Mouse (Mus musculus): ENCODE data around the gene Rapgef1. TPM values are rescaled to one million over a fixed set of nuclear protein-coding genes. Genes with fewer than 3 reads are reported as not detected.
A peak's percentile ranks its signal among the peaks of the same experiment; 100 is the strongest.
"Not testable (repeated sequence)": the region's sequence is repeated elsewhere in the genome, so short reads cannot be mapped to it uniquely, and the experiment has no call there.

Rapgef1 gene
- polyA plus RNA-seq, 1 experiment from 2014 or later: 17.0 TPM

- peaks cover 75% of the 10 kb centered on the region for H3K27me3 ChIP-seq
- 73% methylated on average over 4 of the region's 4 CpGs for WGBS
Measured at GRCm38 (mm10) chr2:29748499-29748898, 129.0 kb downstream of the Rapgef1 start.

GRCm38 (mm10) chr2:29751497-29751896 is 132.0 kb downstream of the Rapgef1 start, which contains the start of gene Gm13420:
TSS of gene Gm13420 (minus strand) at chr2:29751685.
- peak within 1 kb of the TSS; percentile 26 for H3K4me2 ChIP-seq (replicated peaks)
- no peak within 1 kb of the TSS for H3K27ac ChIP-seq (replicated peaks)
- 7% methylated on average over 28 of the region's 28 CpGs for WGBS
- H3K27me3 ChIP-seq: peaks cover 61% of the 10 kb centered on the region
- ATAC-seq (ENCODE audit: insufficient number of reproducible peaks, low FRiP score, low TSS enrichment, low read depth): no peak
- H3K36me3 ChIP-seq: no peaks in the 10 kb centered on the region
- H3K9me3 ChIP-seq (replicated peaks): no peaks in the 10 kb centered on the region
- H3K4me3 ChIP-seq (replicated peaks): no peak within 1 kb of the TSS
- no peak within 1 kb of the TSS for H3K9ac ChIP-seq
- peaks cover 17% of the 10 kb centered on the region for H3K4me1 ChIP-seq

More at GRCm38 (mm10) chr2:29748499-29748898, 129.0 kb downstream of the Rapgef1 start:
- Histone ChIP-seq H3K4me2 (replicated peaks) (no peak overlapping the region), H3K4me1 (peaks cover 17% of the 10 kb centered on the region), H3K36me3 (no peaks in the 10 kb centered on the region), H3K4me3 (replicated peaks) (no peak overlapping the region), H3K9me3 (replicated peaks) (no peaks in the 10 kb centered on the region), H3K27ac (replicated peaks) (no peak overlapping the region), H3K9ac (no peak overlapping the region)
- ATAC-seq (ENCODE audit: insufficient number of reproducible peaks, low FRiP score, low TSS enrichment, low read depth): no peak

GRCm38 (mm10) chr2:29752397-29752796 is 132.9 kb downstream of the Rapgef1 start:
- no peaks in the 10 kb centered on the region for H3K36me3 ChIP-seq

GRCm38 (mm10) chr2:29755693-29756092 is 136.2 kb downstream of the Rapgef1 start:
- Histone ChIP-seq H3K27ac (replicated peaks) (no peak overlapping the region), H3K4me3 (replicated peaks) (no peak overlapping the region), H3K36me3 (no peaks in the 10 kb centered on the region), H3K4me1 (peaks cover 10% of the 10 kb centered on the region), H3K27me3 (peaks cover 27% of the 10 kb centered on the region), H3K9me3 (replicated peaks) (no peaks in the 10 kb centered on the region), H3K9ac (no peak overlapping the region), H3K4me2 (replicated peaks) (no peak overlapping the region)
- ATAC-seq (ENCODE audit: insufficient number of reproducible peaks, low FRiP score, low TSS enrichment, low read depth): no peak

More at GRCm38 (mm10) chr2:29752397-29752796, 132.9 kb downstream of the Rapgef1 start:
- Histone ChIP-seq H3K4me3 (replicated peaks) (no peak overlapping the region), H3K27ac (replicated peaks) (no peak overlapping the region), H3K4me2 (replicated peaks) (no peak overlapping the region), H3K27me3 (peaks cover 52% of the 10 kb centered on the region), H3K4me1 (peaks cover 13% of the 10 kb centered on the region), H3K9ac (no peak overlapping the region), H3K9me3 (replicated peaks) (no peaks in the 10 kb centered on the region)
- WGBS: 89% methylated on average over 5 of the region's 5 CpGs
- ATAC-seq (ENCODE audit: insufficient number of reproducible peaks, low FRiP score, low TSS enrichment, low read depth): no peak

GRCm38 (mm10) chr2:29764831-29765230 is 145.3 kb downstream of the Rapgef1 start:
- no peak for ATAC-seq (ENCODE audit: insufficient number of reproducible peaks, low FRiP score, low TSS enrichment, low read depth)
- 0% methylated on average over 1 of the region's 1 CpGs for WGBS
- H3K4me2 ChIP-seq (replicated peaks): no peak overlapping the region

GRCm38 (mm10) chr2:29767976-29768709 is 148.6 kb downstream of the Rapgef1 start:
- Histone ChIP-seq H3K9me3 (replicated peaks) (no peaks in the 10 kb centered on the region), H3K4me3 (replicated peaks) (no peak overlapping the region), H3K36me3 (0 out of 2 replicates have a peak, but pooled peaks cover 3% of the 10 kb centered on the region), H3K4me2 (replicated peaks) (no peak overlapping the region), H3K27ac (replicated peaks) (peak overlapping the region; percentile 61), H3K9ac (no peak overlapping the region), H3K27me3 (no peaks in the 10 kb centered on the region), H3K4me1 (no peaks in the 10 kb centered on the region)
- 46% methylated on average over 11 of the region's 11 CpGs for WGBS
- ATAC-seq (ENCODE audit: insufficient number of reproducible peaks, low FRiP score, low TSS enrichment, low read depth): no peak

More at GRCm38 (mm10) chr2:29764831-29765230, 145.3 kb downstream of the Rapgef1 start:
- H3K4me3 ChIP-seq (replicated peaks): no peak overlapping the region
- H3K9me3 ChIP-seq (replicated peaks): no peaks in the 10 kb centered on the region
- H3K9ac ChIP-seq: no peak overlapping the region
- no peak overlapping the region for H3K27ac ChIP-seq (replicated peaks)
- H3K4me1 ChIP-seq: no peaks in the 10 kb centered on the region
- H3K27me3 ChIP-seq: no peaks in the 10 kb centered on the region
- H3K36me3 ChIP-seq: no peaks in the 10 kb centered on the region

GRCm38 (mm10) chr2:29768901-29769300 is 149.4 kb downstream of the Rapgef1 start:
- Histone ChIP-seq H3K9ac (no peak overlapping the region), H3K4me1 (no peaks in the 10 kb centered on the region), H3K36me3 (0 out of 2 replicates have a peak, but pooled peaks cover 5% of the 10 kb centered on the region), H3K27ac (replicated peaks) (no peak overlapping the region), H3K4me3 (replicated peaks) (no peak overlapping the region), H3K27me3 (no peaks in the 10 kb centered on the region), H3K4me2 (replicated peaks) (no peak overlapping the region), H3K9me3 (replicated peaks) (no peaks in the 10 kb centered on the region)
- WGBS: 59% methylated on average over 9 of the region's 9 CpGs
- ATAC-seq (ENCODE audit: insufficient number of reproducible peaks, low FRiP score, low TSS enrichment, low read depth): no peak

- H3K36me3 ChIP-seq: 0 out of 2 replicates have a peak, but pooled peaks cover 5% of the 10 kb centered on the region
- no peak overlapping the region for H3K4me2 ChIP-seq (replicated peaks)
- no peak overlapping the region for H3K9ac ChIP-seq
- no peaks in the 10 kb centered on the region for H3K4me1 ChIP-seq
- H3K4me3 ChIP-seq (replicated peaks): no peak overlapping the region
- H3K27ac ChIP-seq (replicated peaks): no peak overlapping the region
- no peaks in the 10 kb centered on the region for H3K9me3 ChIP-seq (replicated peaks)
- H3K27me3 ChIP-seq: no peaks in the 10 kb centered on the region
- no peak for ATAC-seq (ENCODE audit: insufficient number of reproducible peaks, low FRiP score, low TSS enrichment, low read depth)
Measured at GRCm38 (mm10) chr2:29770162-29770561, 150.6 kb downstream of the Rapgef1 start.

- no peaks in the 10 kb centered on the region for H3K4me1 ChIP-seq
- no peak overlapping the region for H3K4me3 ChIP-seq (replicated peaks)
- no peak overlapping the region for H3K9ac ChIP-seq
- ATAC-seq (ENCODE audit: insufficient number of reproducible peaks, low FRiP score, low TSS enrichment, low read depth): no peak
- H3K27ac ChIP-seq (replicated peaks): no peak overlapping the region
- no peaks in the 10 kb centered on the region for H3K9me3 ChIP-seq (replicated peaks)
- no peaks in the 10 kb centered on the region for H3K27me3 ChIP-seq
- 78% methylated on average over 8 of the region's 8 CpGs for WGBS
- H3K36me3 ChIP-seq: peaks cover 14% of the 10 kb centered on the region
- no peak overlapping the region for H3K4me2 ChIP-seq (replicated peaks)
Measured at GRCm38 (mm10) chr2:29771611-29772461, 152.3 kb downstream of the Rapgef1 start.

- H3K4me3 ChIP-seq (replicated peaks): no peak overlapping the region
- no peaks in the 10 kb centered on the region for H3K27me3 ChIP-seq
- H3K27ac ChIP-seq (replicated peaks): no peak overlapping the region
- no peaks in the 10 kb centered on the region for H3K9me3 ChIP-seq (replicated peaks)
- H3K4me2 ChIP-seq (replicated peaks): no peak overlapping the region
- H3K4me1 ChIP-seq: no peaks in the 10 kb centered on the region
- H3K9ac ChIP-seq: no peak overlapping the region
- WGBS: 92% methylated on average over 4 of the region's 4 CpGs
- ATAC-seq (ENCODE audit: insufficient number of reproducible peaks, low FRiP score, low TSS enrichment, low read depth): no peak
- H3K36me3 ChIP-seq: peaks cover 29% of the 10 kb centered on the region
Measured at GRCm38 (mm10) chr2:29773323-29773722, 153.8 kb downstream of the Rapgef1 start.

- not testable (repeated sequence) for ATAC-seq (ENCODE audit: insufficient number of reproducible peaks, low FRiP score, low TSS enrichment, low read depth); H3K9me3 ChIP-seq (replicated peaks); H3K27me3 ChIP-seq; H3K4me1 ChIP-seq; H3K4me3 ChIP-seq (replicated peaks); H3K27ac ChIP-seq (replicated peaks); H3K9ac ChIP-seq; H3K4me2 ChIP-seq (replicated peaks)
- peaks cover 93% of the 10 kb centered on the region for H3K36me3 ChIP-seq
- WGBS: 91% methylated on average over 2 of the region's 2 CpGs
Measured at GRCm38 (mm10) chr2:29781256-29781655, 161.7 kb downstream of the Rapgef1 start.

Measured in embryonic facial prominence, embryonic 15.5 days (tissue).